Mouse (Mus musculus) bone marrow macrophage, adult 2 months (primary cell): Measurements from ENCODE around the gene Lrrc74a.

Source experiments
- CTCF ChIP-seq: IDR thresholded peaks from 2 replicates; pipeline ENCODE4 v1.5.1; 2012; ENCODE audit warnings: low read depth, mild to moderate bottlenecking, low read length, moderate library complexity
- POLR2A ChIP-seq: IDR thresholded peaks from 2 replicates; pipeline ENCODE4 v1.6.1; 2012; ENCODE audit warnings: mild to moderate bottlenecking, low read depth, low read length, borderline replicate concordance

- no peak for TF ChIP-seq POLR2A
- peak; percentile 72 for TF ChIP-seq CTCF
Observed at GRCm38 (mm10) chr12:86768986-86769580, 34.9 kb downstream of the Lrrc74a start.
